Mouse (Mus musculus) induced T-regulatory cell, adult 2 months (primary cell): ENCODE results near the gene Ttc13.

Experiments used
- DNase-seq: peaks from one replicate; pipeline ENCODE4 v3.0.0-alpha.2; 2012; ENCODE audit warnings: low read depth

Ttc13 gene

GRCm38 (mm10) chr8:124721862-124722515 lies at the start of gene Ttc13, which contains the start of gene Arv1:
Gene Ttc13 (minus strand): TSS chr8:124721983.
Gene Arv1 (plus strand): TSS chr8:124722139.
- DNase-seq = peak; percentile 97

GRCm38 (mm10) chr8:124763061-124763460 lies 41.3 kb upstream of the Ttc13 start:
- no peak for DNase-seq

- peak; percentile 81 for DNase-seq
Observed at GRCm38 (mm10) chr8:124758544-124758943, 36.8 kb upstream of the Ttc13 start.

- DNase-seq = peak; percentile 79
Observed at GRCm38 (mm10) chr8:124756601-124757000, 34.8 kb upstream of the Ttc13 start.

- DNase-seq = no peak
Observed at GRCm38 (mm10) chr8:124756153-124756552, 34.4 kb upstream of the Ttc13 start.

GRCm38 (mm10) chr8:124755481-124755880 lies 33.7 kb upstream of the Ttc13 start:
- no peak for DNase-seq

GRCm38 (mm10) chr8:124754792-124755190 lies 33.0 kb upstream of the Ttc13 start:
- no peak for DNase-seq

GRCm38 (mm10) chr8:124754101-124754791 lies 32.5 kb upstream of the Ttc13 start:
- DNase-seq = peak; percentile 16

GRCm38 (mm10) chr8:124752325-124752862 lies 30.6 kb upstream of the Ttc13 start:
- peak; percentile 63 for DNase-seq

- DNase-seq = peak; percentile 89
Observed at GRCm38 (mm10) chr8:124751709-124752173, 30.0 kb upstream of the Ttc13 start, which contains the start of gene Fam89a. Gene Fam89a (minus strand): TSS chr8:124751832.

- DNase-seq = no peak
Observed at GRCm38 (mm10) chr8:124751191-124751590, 29.4 kb upstream of the Ttc13 start.

GRCm38 (mm10) chr8:124746661-124747060 lies 24.9 kb upstream of the Ttc13 start:
- DNase-seq = no peak

- DNase-seq = peak; percentile 79
Observed at GRCm38 (mm10) chr8:124739268-124739667, 17.5 kb upstream of the Ttc13 start.

GRCm38 (mm10) chr8:124735371-124735911 lies 13.7 kb upstream of the Ttc13 start:
- DNase-seq = no peak

GRCm38 (mm10) chr8:124732828-124733227 lies 11.0 kb upstream of the Ttc13 start:
- DNase-seq = no peak

GRCm38 (mm10) chr8:124724301-124724700 lies 2.5 kb upstream of the Ttc13 start:
- DNase-seq = no peak

- DNase-seq = peak; percentile 43
Observed at GRCm38 (mm10) chr8:124720938-124721861, 583 bp downstream of the Ttc13 start.

- peak; percentile 27 for DNase-seq
Observed at GRCm38 (mm10) chr8:124720133-124720532, 1.6 kb downstream of the Ttc13 start.

GRCm38 (mm10) chr8:124715736-124716135 lies 6.0 kb downstream of the Ttc13 start:
- no peak for DNase-seq

GRCm38 (mm10) chr8:124713207-124713606 lies 8.6 kb downstream of the Ttc13 start:
- DNase-seq = no peak

GRCm38 (mm10) chr8:124705823-124706222 lies 16.0 kb downstream of the Ttc13 start:
- no peak for DNase-seq

- no peak for DNase-seq
Observed at GRCm38 (mm10) chr8:124704376-124704775, 17.4 kb downstream of the Ttc13 start.
